Mouse (Mus musculus): ENCODE data around the gene Olfr658.

GRCm38 (mm10) chr7:104601679-104602078 is 45.4 kb downstream of the Olfr658 start, which contains the start of gene Olfr655:
- TF ChIP-seq ZKSCAN1 (IDR thresholded peaks at IDR 0.05; ENCODE audit: low read depth, low read length): no peak
- TF ChIP-seq GABPA (IDR thresholded peaks at IDR 0.05; ENCODE audit: low read depth, low read length): no peak
- no peak for TF ChIP-seq MAX (IDR thresholded peaks at IDR 0.05; ENCODE audit: low read length)
- TF ChIP-seq NRF1 (IDR thresholded peaks at IDR 0.05; ENCODE audit: insufficient read depth, low read depth, low read length, poor library complexity, severe bottlenecking): no peak
- TF ChIP-seq E2F4 (IDR thresholded peaks at IDR 0.05; ENCODE audit: borderline replicate concordance, low read depth, low read length): no peak
- TF ChIP-seq POLR2A (IDR thresholded peaks at IDR 0.05; ENCODE audit: control insufficient read depth in 1 of 2, insufficient read depth in 1 of 2, low read depth in 1 of 2, low read length in 2 of 2, poor library complexity in 1 of 2): no peak
- no peak for TF ChIP-seq EP300 (IDR thresholded peaks at IDR 0.05; ENCODE audit: low read depth in 1 of 2, low read length in 2 of 2)
- TF ChIP-seq HCFC1 (IDR thresholded peaks at IDR 0.05; ENCODE audit: low read depth, low read length): no peak
- no peak for TF ChIP-seq NELFE (IDR thresholded peaks at IDR 0.05; ENCODE audit: low read depth, low read length)
- TF ChIP-seq CTCF (IDR thresholded peaks at IDR 0.05 in 2 of 3, conservative IDR thresholded peaks at IDR 0.05 in 1 of 3; ENCODE audit: control insufficient read depth in 1 of 3, insufficient read depth in 1 of 3, low read depth in 2 of 3, low read length in 3 of 3, poor library complexity in 1 of 3, severe bottlenecking in 1 of 3): no peak

Data from MEL (cell line).